Mouse (Mus musculus): ENCODE measurements around the gene Dok3. TPM values are rescaled to one million over a fixed set of nuclear protein-coding genes. Genes with fewer than 3 reads are reported as not detected.

The Dok3 gene
- polyA plus RNA-seq, 1 experiment, result not detected

DNA sequence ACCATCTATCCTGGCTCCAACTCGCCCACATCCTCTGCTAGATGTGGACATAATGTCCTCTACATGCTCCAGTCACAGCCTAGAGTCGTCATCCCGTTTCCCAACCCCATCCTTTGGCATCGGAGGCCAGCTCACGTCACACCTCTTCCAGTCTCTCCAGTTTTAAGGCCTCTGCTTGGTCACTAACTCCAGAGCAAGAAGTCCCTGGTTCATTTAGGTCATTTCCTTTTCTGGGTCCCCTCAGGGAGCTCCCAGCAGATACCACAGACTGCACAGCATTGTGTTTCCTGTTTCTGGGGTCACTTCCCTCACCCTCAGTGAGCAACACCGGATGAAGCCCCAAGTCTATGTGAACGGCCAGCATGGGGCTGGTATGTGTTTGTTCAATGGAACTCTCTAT, 50.1 kb downstream of the Dok3 start:
- H3K27ac ChIP-seq (ENCODE audit: insufficient read depth, low read depth, low read length), result no peak overlapping the region
- WGBS, result 74% methylated on average over 7 of the region's 7 CpGs

DNA sequence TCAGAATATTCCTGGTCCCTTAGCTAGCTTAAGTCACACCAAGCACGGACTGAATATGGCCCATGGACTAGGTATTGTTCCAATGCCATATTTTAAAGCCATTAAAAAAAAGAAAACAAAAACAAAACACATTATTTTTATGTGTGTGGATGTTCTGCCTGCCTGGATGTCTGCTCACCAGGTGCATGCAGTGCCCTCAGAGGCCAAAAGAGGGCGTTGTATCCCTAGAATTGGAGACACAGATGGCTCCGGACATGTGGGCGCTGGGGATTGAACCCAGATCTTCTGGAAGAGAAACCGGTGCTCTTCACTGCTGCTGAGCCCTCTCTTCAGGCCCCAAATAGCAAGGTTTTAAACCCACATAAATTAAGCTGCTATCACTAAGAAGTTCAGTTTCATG, 51.1 kb downstream of the Dok3 start:
- Histone ChIP-seq H3K4me1 (ENCODE audit: control insufficient read depth, insufficient read depth, low read length) (peaks cover 33% of the 10 kb centered on the region), H3K4me3 (ENCODE audit: insufficient read depth, low read depth, low read length) (no peak overlapping the region), H3K27ac (ENCODE audit: insufficient read depth, low read depth, low read length) (no peak overlapping the region)
- WGBS, result 47% methylated on average over 5 of the region's 5 CpGs
- peak; percentile 47; the same call in 1 of the 2 replicates for TF ChIP-seq CTCF (IDR thresholded peaks at IDR 0.05; ENCODE audit: insufficient read depth, low read depth, low read length)
- no peak for TF ChIP-seq POLR2A (IDR thresholded peaks at IDR 0.05; ENCODE audit: insufficient read depth, low read depth, low read length)

More for the DNA sequence above, 50.1 kb downstream of the Dok3 start:
- TF ChIP-seq POLR2A (IDR thresholded peaks at IDR 0.05; ENCODE audit: insufficient read depth, low read depth, low read length) (no peak), CTCF (IDR thresholded peaks at IDR 0.05; ENCODE audit: insufficient read depth, low read depth, low read length) (no peak)
- Histone ChIP-seq H3K4me1 (ENCODE audit: control insufficient read depth, insufficient read depth, low read length) (peaks cover 33% of the 10 kb centered on the region), H3K4me3 (ENCODE audit: insufficient read depth, low read depth, low read length) (no peak overlapping the region)

DNA sequence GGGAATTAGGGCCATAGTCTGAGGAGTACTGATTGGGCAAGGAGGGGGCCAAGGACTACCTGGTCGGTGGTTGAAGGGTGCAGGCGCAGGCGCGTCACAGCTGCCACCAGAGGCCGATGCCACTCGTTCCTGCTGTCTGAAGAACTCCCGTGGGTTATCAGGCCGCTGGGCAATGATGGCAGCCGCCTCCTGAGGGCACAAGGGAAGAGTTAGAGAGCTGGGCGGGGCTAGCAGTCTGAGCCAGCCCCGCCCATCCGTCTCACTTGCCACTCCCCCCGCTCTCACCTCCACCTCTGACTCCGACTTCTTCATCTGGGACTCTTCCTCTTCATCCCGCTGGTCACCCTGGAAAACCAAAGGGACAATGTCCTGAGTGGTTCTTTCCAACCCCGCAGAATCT, 51.6 kb downstream of the Dok3 start:
- H3K27ac ChIP-seq (ENCODE audit: insufficient read depth, low read depth, low read length), result no peak overlapping the region
- 69% methylated on average over 16 of the region's 16 CpGs for WGBS
- H3K4me1 ChIP-seq (ENCODE audit: control insufficient read depth, insufficient read depth, low read length), result peaks cover 34% of the 10 kb centered on the region
- no peak overlapping the region for H3K4me3 ChIP-seq (ENCODE audit: insufficient read depth, low read depth, low read length)
- TF ChIP-seq POLR2A (IDR thresholded peaks at IDR 0.05; ENCODE audit: insufficient read depth, low read depth, low read length) (no peak), CTCF (IDR thresholded peaks at IDR 0.05; ENCODE audit: insufficient read depth, low read depth, low read length) (no peak)

DNA sequence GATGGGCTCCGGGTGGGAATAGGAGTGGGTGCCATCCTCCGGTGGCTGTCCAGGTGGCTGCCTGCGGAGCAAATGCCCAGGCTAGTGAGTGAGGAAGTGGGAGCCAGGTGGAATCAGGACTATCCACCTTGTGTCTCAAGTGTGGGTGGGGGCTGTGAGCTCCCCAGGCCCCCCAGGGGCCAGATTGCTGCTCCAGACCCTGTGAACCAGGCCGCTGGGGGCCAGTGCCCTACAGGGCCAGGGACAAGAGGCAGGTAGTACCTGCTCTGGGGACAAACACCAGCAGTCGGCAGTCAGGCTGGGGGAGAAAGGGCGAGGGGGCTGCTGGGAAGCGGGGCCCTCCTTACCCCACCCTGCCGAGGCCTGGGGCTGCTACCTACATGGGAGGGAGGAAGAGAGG, 52.8 kb downstream of the Dok3 start:
- Histone ChIP-seq H3K4me3 (ENCODE audit: insufficient read depth, low read depth, low read length) (no peak overlapping the region), H3K27ac (ENCODE audit: insufficient read depth, low read depth, low read length) (no peak overlapping the region), H3K4me1 (ENCODE audit: control insufficient read depth, insufficient read depth, low read length) (peaks cover 41% of the 10 kb centered on the region)
- no peak for TF ChIP-seq CTCF (IDR thresholded peaks at IDR 0.05; ENCODE audit: insufficient read depth, low read depth, low read length)
- no peak for TF ChIP-seq POLR2A (IDR thresholded peaks at IDR 0.05; ENCODE audit: insufficient read depth, low read depth, low read length)
- 94% methylated on average over 8 of the region's 8 CpGs for WGBS

DNA sequence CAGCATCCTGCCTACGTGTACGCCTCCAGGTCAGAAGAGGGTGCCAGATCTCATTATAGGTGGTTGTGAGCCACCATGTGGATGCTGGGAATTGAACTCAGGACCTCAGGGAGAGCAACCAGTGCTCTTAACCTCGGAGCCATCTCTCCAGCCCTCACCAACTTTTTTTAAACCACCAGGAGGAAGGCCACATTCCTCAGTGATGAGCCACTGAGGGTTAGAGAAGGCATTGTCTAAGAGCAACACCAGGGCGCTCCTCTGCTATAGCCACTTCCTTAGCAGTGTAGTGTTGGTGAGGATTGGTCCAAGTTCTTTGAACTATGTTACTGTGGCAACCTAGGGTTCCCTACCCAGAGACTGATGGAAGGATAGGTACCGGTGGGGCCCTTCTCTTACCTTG, 53.3 kb downstream of the Dok3 start:
- WGBS, result 87% methylated on average over 5 of the region's 5 CpGs
- TF ChIP-seq CTCF (IDR thresholded peaks at IDR 0.05; ENCODE audit: insufficient read depth, low read depth, low read length) (no peak), POLR2A (IDR thresholded peaks at IDR 0.05; ENCODE audit: insufficient read depth, low read depth, low read length) (no peak)
- Histone ChIP-seq H3K4me3 (ENCODE audit: insufficient read depth, low read depth, low read length) (no peak overlapping the region), H3K27ac (ENCODE audit: insufficient read depth, low read depth, low read length) (no peak overlapping the region), H3K4me1 (ENCODE audit: control insufficient read depth, insufficient read depth, low read length) (peaks cover 46% of the 10 kb centered on the region)

DNA sequence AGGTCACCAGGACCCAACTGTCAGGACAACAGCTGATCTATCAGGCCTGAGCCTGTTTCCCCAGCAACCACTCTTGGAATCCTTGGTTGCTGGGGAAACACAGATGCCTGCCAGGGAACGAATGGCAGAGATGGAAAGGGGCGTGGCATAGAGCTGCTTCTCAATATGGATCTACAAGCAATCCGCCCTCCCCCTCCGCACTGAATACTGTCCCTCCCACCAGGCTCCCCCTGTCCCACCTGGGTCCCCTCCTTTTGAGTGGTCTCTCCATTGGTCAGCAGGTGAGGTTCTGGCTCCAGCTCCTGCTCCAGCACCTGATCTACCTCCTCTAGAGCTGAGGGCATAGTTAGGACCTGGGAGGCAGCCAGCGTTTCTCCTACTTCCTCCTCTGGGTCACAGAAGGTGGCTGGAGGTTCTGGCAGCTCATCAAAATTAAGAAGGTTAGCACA, 54.5 kb downstream of the Dok3 start:
- H3K4me1 ChIP-seq (ENCODE audit: control insufficient read depth, insufficient read depth, low read length), result peaks cover 51% of the 10 kb centered on the region
- H3K27ac ChIP-seq (ENCODE audit: insufficient read depth, low read depth, low read length), result 0 out of 2 replicates have a peak overlapping the region, but pooled peaks have one; percentile 12
- TF ChIP-seq POLR2A (IDR thresholded peaks at IDR 0.05; ENCODE audit: insufficient read depth, low read depth, low read length) (no peak), CTCF (IDR thresholded peaks at IDR 0.05; ENCODE audit: insufficient read depth, low read depth, low read length) (no peak)
- H3K4me3 ChIP-seq (ENCODE audit: insufficient read depth, low read depth, low read length), result no peak overlapping the region
- 28% methylated on average over 5 of the region's 5 CpGs for WGBS

DNA sequence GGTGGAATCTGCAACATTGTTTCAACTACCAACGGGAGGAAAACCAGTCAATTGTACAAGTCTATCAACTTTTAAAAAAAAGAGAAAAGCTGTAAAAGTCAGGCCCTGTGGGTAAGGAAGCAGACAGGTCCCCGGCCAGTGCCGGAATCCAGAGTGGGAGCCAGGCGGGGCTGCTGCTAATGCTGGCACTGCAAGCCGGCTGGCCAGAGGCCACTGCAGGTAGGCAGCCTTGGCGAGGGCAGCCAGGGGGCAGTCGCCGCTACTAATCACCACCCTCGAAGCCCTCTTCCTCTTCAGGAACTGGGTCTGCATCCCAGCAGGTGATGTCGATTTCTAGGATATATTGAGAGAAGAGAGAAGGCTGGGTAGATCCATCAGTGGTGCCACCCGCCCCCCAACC, 55.1 kb downstream of the Dok3 start:
- peak overlapping the region; percentile 8; the same call in 1 of the 2 replicates for H3K27ac ChIP-seq (ENCODE audit: insufficient read depth, low read depth, low read length)
- no peak for TF ChIP-seq POLR2A (IDR thresholded peaks at IDR 0.05; ENCODE audit: insufficient read depth, low read depth, low read length)
- no peak for TF ChIP-seq CTCF (IDR thresholded peaks at IDR 0.05; ENCODE audit: insufficient read depth, low read depth, low read length)
- peaks cover 58% of the 10 kb centered on the region for H3K4me1 ChIP-seq (ENCODE audit: control insufficient read depth, insufficient read depth, low read length)
- WGBS, result 32% methylated on average over 11 of the region's 11 CpGs
- no peak overlapping the region for H3K4me3 ChIP-seq (ENCODE audit: insufficient read depth, low read depth, low read length)

Other genes with a start within 250 kb of the Dok3 start
- not detected in 2 replicates for gene Prelid1, start 208.8 kb downstream of the Dok3 start, polyA plus RNA-seq (2012; ENCODE audit: insufficient read depth, insufficient read length, low replicate concordance, missing spikeins)
- gene Rab24, start 207.3 kb downstream of the Dok3 start, polyA plus RNA-seq (2012; ENCODE audit: insufficient read depth, insufficient read length, low replicate concordance, missing spikeins), result not detected in 2 replicates
- gene Mxd3, start 199.5 kb downstream of the Dok3 start, polyA plus RNA-seq (2012; ENCODE audit: insufficient read depth, insufficient read length, low replicate concordance, missing spikeins), result not detected in 2 replicates
- gene Lman2, start 166.5 kb downstream of the Dok3 start, polyA plus RNA-seq (2012; ENCODE audit: insufficient read depth, insufficient read length, low replicate concordance, missing spikeins), result not detected in 2 replicates
- gene Rgs14, start 159.6 kb downstream of the Dok3 start, polyA plus RNA-seq (2012; ENCODE audit: insufficient read depth, insufficient read length, low replicate concordance, missing spikeins), result not detected in 2 replicates
- gene Slc34a1, start 131.1 kb downstream of the Dok3 start, polyA plus RNA-seq (2012; ENCODE audit: insufficient read depth, insufficient read length, low replicate concordance, missing spikeins), result not detected in 2 replicates
- not detected in 2 replicates for gene Pfn3, start 114.1 kb downstream of the Dok3 start, polyA plus RNA-seq (2012; ENCODE audit: insufficient read depth, insufficient read length, low replicate concordance, missing spikeins)
- not detected in 2 replicates for gene F12, start 102.5 kb downstream of the Dok3 start, polyA plus RNA-seq (2012; ENCODE audit: insufficient read depth, insufficient read length, low replicate concordance, missing spikeins)
- gene Grk6, start 84.2 kb downstream of the Dok3 start, polyA plus RNA-seq (2012; ENCODE audit: insufficient read depth, insufficient read length, low replicate concordance, missing spikeins), result 128 TPM in 1 of 2 replicates, not detected in the other
- not detected in 2 replicates for gene Prr7, start 65.0 kb downstream of the Dok3 start, polyA plus RNA-seq (2012; ENCODE audit: insufficient read depth, insufficient read length, low replicate concordance, missing spikeins)
- gene Dbn1, start 41.2 kb downstream of the Dok3 start, polyA plus RNA-seq (2012; ENCODE audit: insufficient read depth, insufficient read length, low replicate concordance, missing spikeins), result not detected in 2 replicates
- gene Pdlim7, start 15.6 kb downstream of the Dok3 start, polyA plus RNA-seq (2012; ENCODE audit: insufficient read depth, insufficient read length, low replicate concordance, missing spikeins), result not detected in 2 replicates
- not detected in 2 replicates for gene Ddx41, start 7.4 kb upstream of the Dok3 start, polyA plus RNA-seq (2012; ENCODE audit: insufficient read depth, insufficient read length, low replicate concordance, missing spikeins)
- 63.4 TPM in 1 of 2 replicates, not detected in the other for gene Fam193b, start 41.8 kb upstream of the Dok3 start, polyA plus RNA-seq (2012; ENCODE audit: insufficient read depth, insufficient read length, low replicate concordance, missing spikeins)
- not detected in 2 replicates for gene Tmed9, start 44.4 kb upstream of the Dok3 start, polyA plus RNA-seq (2012; ENCODE audit: insufficient read depth, insufficient read length, low replicate concordance, missing spikeins)
- not detected in 2 replicates for gene B4galt7, start 70.6 kb upstream of the Dok3 start, polyA plus RNA-seq (2012; ENCODE audit: insufficient read depth, insufficient read length, low replicate concordance, missing spikeins)
- not detected in 2 replicates for gene Caml, start 93.7 kb upstream of the Dok3 start, polyA plus RNA-seq (2012; ENCODE audit: insufficient read depth, insufficient read length, low replicate concordance, missing spikeins)
- gene Ddx46, start 105.7 kb upstream of the Dok3 start, polyA plus RNA-seq (2012; ENCODE audit: insufficient read depth, insufficient read length, low replicate concordance, missing spikeins), result 79.2 and 81.5 TPM in 2 replicates
- 98.5 TPM in 1 of 2 replicates, not detected in the other for gene B230219D22Rik, start 163.8 kb upstream of the Dok3 start, polyA plus RNA-seq (2012; ENCODE audit: insufficient read depth, insufficient read length, low replicate concordance, missing spikeins)
- 351 TPM in 1 of 2 replicates, not detected in the other for gene Txndc15, start 185.4 kb upstream of the Dok3 start, polyA plus RNA-seq (2012; ENCODE audit: insufficient read depth, insufficient read length, low replicate concordance, missing spikeins)
- not detected in 2 replicates for gene Pcbd2, start 198.1 kb upstream of the Dok3 start, polyA plus RNA-seq (2012; ENCODE audit: insufficient read depth, insufficient read length, low replicate concordance, missing spikeins)